Mouse (Mus musculus) lung, postnatal 0 days (tissue): ENCODE results near the gene 2310034G01Rik. TPM values are rescaled to one million over a fixed set of nuclear protein-coding genes. Genes with fewer than 3 reads are reported as not detected.

Experiments used
- ATAC-seq: fragments of 200-750 bp; cut with Nextera tagmentation; 2 replicates; pipeline ENCODE4 v1.8.0; 2017; ENCODE audit warnings: moderate library complexity
- DNase-seq: peaks from one replicate; pipeline ENCODE4 v3.0.0-alpha.2; 2016; ENCODE audit warnings: low spot score
- H3K27ac ChIP-seq: fragments of 300-500 bp; sonication (generic); 2 replicates; pipeline ENCODE4 v1.5.1; 2014; ENCODE audit warnings: antibody characterized with exemption, mild to moderate bottlenecking, low read length, mixed read lengths
- H3K27me3 ChIP-seq: fragments of 300-500 bp; sonication (generic); replicated peaks from 2 replicates; pipeline ENCODE4 v1.6.1; 2014; ENCODE audit warnings: low read length, mixed read lengths; ENCODE audit not compliant: insufficient read depth
- H3K36me3 ChIP-seq: fragments of 300-500 bp; sonication (generic); 2 replicates; pipeline ENCODE4 v1.6.1; 2014; ENCODE audit warnings: low read length, mixed read lengths; ENCODE audit not compliant: insufficient read depth
- H3K4me1 ChIP-seq: fragments of 300-500 bp; sonication (generic); 2 replicates; pipeline ENCODE4 v1.6.1; 2014; ENCODE audit warnings: antibody characterized with exemption, low read depth, low read length, mixed read lengths; ENCODE audit not compliant: insufficient read depth
- H3K4me2 ChIP-seq: fragments of 300-500 bp; sonication (generic); replicated peaks from 2 replicates; pipeline ENCODE4 v1.6.1; 2014; ENCODE audit warnings: low read depth, mild to moderate bottlenecking, low read length, moderate library complexity, mixed read lengths
- H3K4me3 ChIP-seq: fragments of 300-500 bp; sonication (generic); 2 replicates; pipeline ENCODE4 v1.5.1; 2014; ENCODE audit warnings: low read depth, low read length
- H3K9ac ChIP-seq: fragments of 300-500 bp; sonication (generic); replicated peaks from 2 replicates; pipeline ENCODE4 v1.6.1; 2014; ENCODE audit warnings: low read depth, mild to moderate bottlenecking
- H3K9me3 ChIP-seq: fragments of 300-500 bp; sonication (generic); 2 replicates; pipeline ENCODE4 v1.6.1; 2016; ENCODE audit warnings: low read length, mixed read lengths
- CTCF ChIP-seq: IDR thresholded peaks from 2 replicates; pipeline ENCODE4 v1.5.1; 2016; ENCODE audit warnings: antibody characterized with exemption, mild to moderate bottlenecking
- EP300 ChIP-seq: IDR thresholded peaks from 2 replicates; pipeline ENCODE4 v1.6.1; 2016; ENCODE audit warnings: antibody characterized with exemption, mild to moderate bottlenecking, control low read depth
- WGBS: fragments of 180-500 bp; shearing (Covaris S2); extraction: QIAGEN DNeasy Blood & Tissue Kit; methylation state at CpG from one replicate; pipeline ENCODE4 v1.1.7; 2014; 5-methylcytosine and 5-hydroxymethylcytosine counted together
- polyA plus RNA-seq: library from polyadenylated mRNA; unstranded; fragments of >200 nt; fragmentation: Nextera tagmentation; extraction: Ambion mirVana; gene quantifications from 2 replicates; pipeline ENCODE4 v1.2.1, GENCODE M21; 2015

The 2310034G01Rik gene
- polyA plus RNA-seq, 1 experiment from 2014 or later = 5.0 TPM

GRCm38 (mm10) chr19:46362104-46362503 is 12.0 kb upstream of the 2310034G01Rik start:
- DNase-seq (no peak), ATAC-seq (no peak)
- Histone ChIP-seq H3K27ac (no peak overlapping the region), H3K27me3 (no peaks in the 10 kb centered on the region), H3K4me3 (no peak overlapping the region), H3K9ac (no peak overlapping the region), H3K9me3 (no peaks in the 10 kb centered on the region), H3K4me2 (no peak overlapping the region), H3K36me3 (no peaks in the 10 kb centered on the region), H3K4me1 (peaks cover 9% of the 10 kb centered on the region; the same call in 1 of the 2 replicates)
- TF ChIP-seq EP300 (no peak), CTCF (no peak)
- 80% methylated on average over 8 of the region's 8 CpGs for WGBS

- Histone ChIP-seq H3K27ac (peak overlapping the region; percentile 74), H3K4me3 (no peak overlapping the region), H3K27me3 (no peaks in the 10 kb centered on the region), H3K9ac (no peak overlapping the region), H3K4me1 (peaks cover 15% of the 10 kb centered on the region; the same call in 1 of the 2 replicates), H3K9me3 (no peaks in the 10 kb centered on the region), H3K4me2 (peak overlapping the region; percentile 79; the same call in 1 of the 2 replicates), H3K36me3 (no peaks in the 10 kb centered on the region)
- DNase-seq (no peak), ATAC-seq (no peak)
- no peak for TF ChIP-seq CTCF
- TF ChIP-seq EP300 = no peak
- WGBS = 62% methylated on average over 4 of the region's 4 CpGs
Observed at GRCm38 (mm10) chr19:46358381-46358780, 8.3 kb upstream of the 2310034G01Rik start.

DNA sequence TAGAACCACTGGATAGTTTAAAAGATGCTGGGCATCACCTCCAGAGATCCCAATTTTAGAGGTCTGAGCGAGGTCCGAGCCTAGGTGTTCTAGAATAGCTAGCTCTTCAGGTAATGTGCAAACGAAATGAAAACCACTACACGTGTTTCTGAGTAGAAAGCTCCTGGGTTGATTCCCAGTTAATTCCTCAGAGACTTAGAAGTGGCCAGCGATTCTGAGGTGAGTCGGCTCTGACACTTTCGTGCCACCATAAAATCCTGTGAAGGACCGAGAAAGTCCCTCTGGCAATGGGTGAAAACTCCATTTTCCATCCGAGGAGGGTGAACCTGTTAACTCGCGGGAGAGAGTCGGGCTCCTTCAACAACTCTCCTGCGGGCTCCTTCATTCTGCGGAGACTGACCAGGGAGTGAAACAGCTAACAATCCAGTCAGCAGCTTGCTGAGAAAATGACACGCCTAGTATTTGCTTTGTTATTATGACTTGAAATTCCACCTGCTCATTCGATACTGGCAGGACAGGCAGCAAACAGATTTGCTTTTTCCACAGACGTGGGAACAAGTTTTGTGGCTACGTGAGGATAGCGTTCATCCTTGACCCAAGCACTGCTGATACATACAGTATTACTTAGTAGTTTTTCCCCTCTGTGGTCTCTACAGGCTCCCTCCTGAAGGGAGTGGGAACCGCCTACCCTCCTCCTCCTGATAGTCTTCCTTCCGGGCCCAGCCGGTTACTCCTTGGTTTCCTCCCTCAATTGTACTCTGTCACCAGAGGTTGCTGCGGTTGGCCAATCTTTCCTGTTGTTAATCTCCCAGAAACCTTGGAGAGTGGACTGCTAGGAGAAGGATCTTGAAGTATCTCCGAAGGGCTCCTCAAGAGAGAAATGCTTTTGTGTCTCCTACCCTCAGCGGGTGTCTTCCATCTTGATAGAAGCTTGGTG is 7.5 kb upstream of the 2310034G01Rik start:
- peak; percentile 77 for DNase-seq
- WGBS = 11% methylated on average over 25 of the region's 25 CpGs
- H3K36me3 ChIP-seq = no peaks in the 10 kb centered on the region
- H3K27me3 ChIP-seq = no peaks in the 10 kb centered on the region
- H3K4me1 ChIP-seq = peaks cover 15% of the 10 kb centered on the region; the same call in 1 of the 2 replicates
- H3K9me3 ChIP-seq = no peaks in the 10 kb centered on the region
- 0 out of 2 replicates have a peak overlapping the region, but pooled peaks have one; percentile 34 for H3K9ac ChIP-seq
- TF ChIP-seq EP300 (0 out of 2 replicates have a peak, but pooled peaks have one; percentile 10), CTCF (no peak)
- H3K4me3 ChIP-seq = peak overlapping the region; percentile 48
- ATAC-seq = peak; percentile 73
- H3K4me2 ChIP-seq = peak overlapping the region; percentile 79
- peak overlapping the region; percentile 74 for H3K27ac ChIP-seq

GRCm38 (mm10) chr19:46356701-46357138 is 6.6 kb upstream of the 2310034G01Rik start:
- DNase-seq (peak; percentile 94), ATAC-seq (peak; percentile 90)
- TF ChIP-seq CTCF = no peak
- no peak for TF ChIP-seq EP300
- Histone ChIP-seq H3K4me1 (peaks cover 15% of the 10 kb centered on the region; the same call in 1 of the 2 replicates), H3K9ac (0 out of 2 replicates have a peak overlapping the region, but pooled peaks have one; percentile 34), H3K36me3 (no peaks in the 10 kb centered on the region), H3K4me3 (peak overlapping the region; percentile 48), H3K9me3 (no peaks in the 10 kb centered on the region), H3K27me3 (no peaks in the 10 kb centered on the region), H3K27ac (peak overlapping the region; percentile 74), H3K4me2 (peak overlapping the region; percentile 79)
- 1% methylated on average over 28 of the region's 29 CpGs for WGBS

- ATAC-seq (no peak), DNase-seq (no peak)
- Histone ChIP-seq H3K4me1 (no peaks in the 10 kb centered on the region; the same call in 1 of the 2 replicates), H3K9me3 (no peaks in the 10 kb centered on the region), H3K4me3 (peak overlapping the region; percentile 60), H3K27ac (no peak overlapping the region), H3K36me3 (no peaks in the 10 kb centered on the region), H3K27me3 (no peaks in the 10 kb centered on the region), H3K4me2 (peak overlapping the region; percentile 93), H3K9ac (no peak overlapping the region)
- TF ChIP-seq EP300 = no peak
- no peak for TF ChIP-seq CTCF
- whole genome bisulfite sequencing = 23% methylated on average over 6 of the region's 6 CpGs
Observed at GRCm38 (mm10) chr19:46349550-46349949, 552 bp downstream of the 2310034G01Rik start.

DNA sequence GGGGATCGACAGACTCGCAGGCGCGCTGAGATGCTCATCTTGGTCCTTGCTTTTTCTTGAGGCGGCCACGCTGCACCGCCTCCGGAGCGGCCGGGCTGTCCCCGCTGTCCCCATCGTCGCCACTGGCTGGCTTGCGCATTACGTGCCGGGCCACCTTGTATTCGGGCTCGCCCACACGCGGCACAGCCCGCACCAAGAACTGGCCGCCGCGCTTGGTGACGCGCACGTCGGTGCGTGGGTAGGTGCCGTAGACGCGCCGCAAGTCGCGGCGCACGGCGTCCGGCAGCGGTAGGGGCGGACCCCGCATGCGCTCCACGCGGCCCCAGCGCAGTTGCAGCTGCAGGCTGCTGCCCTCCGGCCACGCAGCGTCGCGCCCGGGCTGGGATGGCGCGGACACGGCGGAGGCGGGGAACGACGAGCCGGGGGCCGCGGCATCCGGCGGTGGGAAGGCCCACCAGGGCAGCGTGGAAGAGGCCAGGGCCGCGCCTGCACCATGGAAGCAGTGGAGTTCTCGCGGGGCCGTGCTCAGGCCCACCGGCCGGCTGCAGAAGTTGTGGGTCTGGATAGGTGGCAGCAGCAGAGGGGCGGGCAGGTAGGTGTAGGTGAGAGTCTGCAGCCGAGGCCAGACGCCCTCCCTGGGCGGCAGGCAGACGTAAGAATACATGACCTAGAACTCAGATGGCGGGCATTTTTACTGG is 1.2 kb downstream of the 2310034G01Rik start:
- WGBS = under 1% methylated on average over 44 of the region's 78 CpGs
- DNase-seq (peak; percentile 81), ATAC-seq (peak; percentile 89)
- H3K4me2 ChIP-seq = peak overlapping the region; percentile 93
- H3K27me3 ChIP-seq = no peaks in the 10 kb centered on the region
- H3K4me1 ChIP-seq = no peaks in the 10 kb centered on the region; the same call in 1 of the 2 replicates
- peak overlapping the region; percentile 71 for H3K27ac ChIP-seq
- H3K36me3 ChIP-seq = no peaks in the 10 kb centered on the region
- H3K9ac ChIP-seq = peak overlapping the region; percentile 41
- TF ChIP-seq CTCF = no peak
- no peak for TF ChIP-seq EP300
- no peaks in the 10 kb centered on the region for H3K9me3 ChIP-seq
- H3K4me3 ChIP-seq = peak overlapping the region; percentile 60
